Mouse (Mus musculus) intestine, embryonic 15.5 days (tissue): Measurements from ENCODE around the gene Slc5a10. TPM values are rescaled to one million over a fixed set of nuclear protein-coding genes. Genes with fewer than 3 reads are reported as not detected.

ENCODE experiments used
- polyA plus RNA-seq: library from polyadenylated mRNA; unstranded; fragments of >200 nt; fragmentation: Nextera tagmentation; extraction: Ambion mirVana; gene quantifications from 2 replicates; pipeline ENCODE4 v1.2.1, GENCODE M21; 2015

The Slc5a10 gene
- polyA plus RNA-seq, 1 experiment from 2014 or later = 0.13 TPM

Other genes with a start within 250 kb of the Slc5a10 start
- gene Mfap4, start 235.4 kb downstream of the Slc5a10 start, polyA plus RNA-seq = 210 and 213 TPM in 2 replicates
- 36.3 and 38.8 TPM in 2 replicates for gene Mapk7, start 226.4 kb downstream of the Slc5a10 start, polyA plus RNA-seq
- 20.9 and 24.3 TPM in 2 replicates for gene B9d1, start 215.7 kb downstream of the Slc5a10 start, polyA plus RNA-seq
- 13.1 and 19.4 TPM in 2 replicates for gene Epn2, start 141.1 kb downstream of the Slc5a10 start, polyA plus RNA-seq
- gene Grap, start 67.6 kb downstream of the Slc5a10 start, polyA plus RNA-seq = 7.1 and 7.6 TPM in 2 replicates
- gene Fam83g, start 36.7 kb downstream of the Slc5a10 start, polyA plus RNA-seq = 7.4 and 7.9 TPM in 2 replicates
- gene Prpsap2, start 41.3 kb upstream of the Slc5a10 start, polyA plus RNA-seq = 27.1 and 27.5 TPM in 2 replicates
- gene Ulk2, start 134.2 kb upstream of the Slc5a10 start, polyA plus RNA-seq = 9.6 and 9.7 TPM in 2 replicates
- gene Akap10, start 209.4 kb upstream of the Slc5a10 start, polyA plus RNA-seq = 14.3 and 16.3 TPM in 2 replicates
- 10.2 and 10.9 TPM in 2 replicates for gene Specc1, start 235.9 kb upstream of the Slc5a10 start, polyA plus RNA-seq